Mouse (Mus musculus): ENCODE data around the gene Map1b. TPM values are rescaled to one million over a fixed set of nuclear protein-coding genes. Genes with fewer than 3 reads are reported as not detected.

Map1b gene
- polyA plus RNA-seq, 1 experiment from 2014 or later = 272 TPM

DNA sequence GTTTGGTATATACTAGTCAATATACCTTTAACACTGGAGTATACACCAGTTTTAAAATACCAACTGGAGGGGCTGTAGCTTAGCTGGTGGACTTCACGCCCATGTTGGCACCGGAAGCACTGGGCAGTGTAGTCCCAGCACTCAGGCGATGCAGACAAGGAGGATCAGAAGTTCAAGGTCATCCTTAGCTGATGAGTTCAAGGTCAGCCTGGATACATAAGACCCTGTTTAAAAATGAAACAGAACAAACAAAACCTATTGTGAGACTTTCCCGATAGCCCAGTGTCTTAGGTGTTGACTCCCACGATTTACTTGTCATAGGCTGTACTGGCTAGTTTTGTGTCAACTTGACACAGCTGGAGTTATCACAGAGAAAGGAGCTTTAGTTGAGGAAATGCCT lies 1.5 kb upstream of the Map1b start:
- Histone ChIP-seq H3K9me3 (no peaks in the 10 kb centered on the region), H3K4me1 (peaks cover 9% of the 10 kb centered on the region; the same call in 1 of the 2 replicates), H3K4me2 (replicated peaks) (no peak overlapping the region), H3K36me3 (no peaks in the 10 kb centered on the region), H3K27me3 (no peaks in the 10 kb centered on the region), H3K27ac (no peak overlapping the region), H3K4me3 (no peak overlapping the region), H3K9ac (no peak overlapping the region)
- 93% methylated on average over 5 of the region's 5 CpGs for WGBS
- ATAC-seq (ENCODE audit: insufficient number of reproducible peaks, insufficient read depth, low FRiP score, low TSS enrichment) = no peak

DNA sequence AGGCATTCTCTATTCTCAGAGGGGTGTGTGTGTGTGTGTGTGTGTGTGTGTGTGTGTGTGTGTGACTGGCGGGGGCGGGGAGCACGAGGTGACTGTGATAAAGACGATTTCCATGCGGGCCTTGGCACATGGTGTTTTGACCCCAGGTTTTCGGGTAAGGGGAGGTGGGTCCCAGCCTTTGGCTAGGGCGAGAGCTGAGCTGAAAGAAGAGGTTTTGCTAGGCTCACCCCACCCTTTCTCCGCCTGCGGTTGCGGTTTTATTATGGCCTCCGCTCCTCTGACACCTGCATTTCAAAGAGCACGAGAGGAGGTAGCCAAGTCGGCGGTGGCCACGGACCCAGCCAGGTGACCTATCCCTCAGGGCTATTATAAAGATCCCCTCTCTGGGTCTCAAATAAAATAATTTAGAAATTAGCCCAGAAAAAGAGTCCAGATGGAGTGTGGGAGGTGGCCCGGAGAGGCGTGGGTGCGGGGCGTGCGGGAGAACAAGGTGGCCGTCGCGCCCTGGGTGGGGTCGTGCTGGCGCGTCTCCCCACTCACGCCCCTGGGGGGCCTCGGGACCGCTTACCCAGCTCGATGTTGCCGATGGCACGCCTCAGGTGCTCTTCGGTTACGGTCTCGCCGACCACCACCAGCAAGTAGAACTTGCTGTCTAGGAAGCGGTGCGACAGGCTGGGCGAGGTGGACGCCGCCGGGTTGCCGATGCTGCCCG lies 448 bp downstream of the Map1b start:
- peak overlapping the region; percentile 86 for H3K4me3 ChIP-seq
- no peaks in the 10 kb centered on the region for H3K36me3 ChIP-seq
- peaks cover 9% of the 10 kb centered on the region; the same call in 1 of the 2 replicates for H3K4me1 ChIP-seq
- ATAC-seq (ENCODE audit: insufficient number of reproducible peaks, insufficient read depth, low FRiP score, low TSS enrichment) = peak; percentile 53; the same call in 1 of the 2 replicates
- under 1% methylated on average over 44 of the region's 44 CpGs for WGBS
- peak overlapping the region; percentile 74 for H3K9ac ChIP-seq
- no peaks in the 10 kb centered on the region for H3K9me3 ChIP-seq
- no peaks in the 10 kb centered on the region for H3K27me3 ChIP-seq
- peak overlapping the region; percentile 90 for H3K4me2 ChIP-seq (replicated peaks)
- H3K27ac ChIP-seq = peak overlapping the region; percentile 86

DNA sequence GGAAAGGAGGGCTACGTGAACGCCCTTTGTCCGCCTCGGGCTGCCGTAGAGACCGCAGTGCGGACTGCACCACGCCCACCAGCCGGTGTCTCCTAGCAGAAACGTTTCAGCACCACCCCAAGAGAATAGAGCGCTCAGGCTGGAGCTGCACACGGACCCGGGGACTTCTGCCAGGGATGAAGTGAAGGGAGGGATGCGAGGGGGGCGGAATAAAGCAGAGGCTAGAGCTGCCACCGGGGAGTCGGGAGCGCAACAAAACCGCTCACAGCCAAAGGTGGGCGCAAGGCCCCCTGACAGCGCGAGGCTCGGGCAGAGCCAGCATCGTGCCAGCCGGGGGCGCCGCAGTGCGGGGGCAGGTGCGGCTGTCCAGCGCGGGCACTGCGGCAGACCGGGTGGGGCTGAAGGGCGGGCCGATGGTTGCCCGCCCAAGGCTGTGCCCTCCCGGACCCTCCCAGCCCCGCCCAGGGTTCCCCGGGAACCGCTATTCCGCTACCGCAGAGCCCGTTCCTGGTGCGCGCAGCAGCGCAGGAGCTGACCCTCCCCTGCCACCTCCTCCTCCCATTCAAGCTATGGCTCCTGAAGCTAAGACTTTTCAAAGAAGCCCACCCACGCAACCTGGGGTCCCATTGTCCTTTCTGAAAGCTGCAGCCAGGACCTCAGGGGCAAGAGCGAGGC lies 1.3 kb downstream of the Map1b start:
- H3K4me1 ChIP-seq = peaks cover 9% of the 10 kb centered on the region; the same call in 1 of the 2 replicates

DNA sequence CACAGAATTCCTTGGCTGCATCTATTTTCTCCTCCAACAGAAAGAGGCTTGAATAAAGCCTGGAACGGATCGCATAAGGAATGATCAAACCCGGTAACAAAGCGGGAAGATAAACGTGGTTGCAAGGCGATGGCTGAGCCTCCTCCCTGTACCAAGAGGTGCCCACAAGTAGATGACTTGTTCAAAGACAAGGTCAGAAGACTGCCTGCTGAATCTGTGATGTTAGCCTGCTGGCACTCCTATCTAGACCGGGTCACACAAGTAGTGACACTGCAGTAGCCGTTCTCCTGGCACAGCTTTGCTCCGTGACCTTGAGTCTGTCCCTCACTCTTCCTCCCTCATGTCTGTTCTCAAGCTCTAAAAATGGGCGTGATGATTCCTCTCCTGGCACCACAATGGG lies 2.4 kb downstream of the Map1b start:
- peak overlapping the region; percentile 86 for H3K4me3 ChIP-seq
- no peak for ATAC-seq (ENCODE audit: insufficient number of reproducible peaks, insufficient read depth, low FRiP score, low TSS enrichment)
- H3K27me3 ChIP-seq = no peaks in the 10 kb centered on the region
- H3K9ac ChIP-seq = peak overlapping the region; percentile 34
- H3K4me1 ChIP-seq = peaks cover 9% of the 10 kb centered on the region; the same call in 1 of the 2 replicates
- no peaks in the 10 kb centered on the region for H3K9me3 ChIP-seq
- 20% methylated on average over 10 of the region's 10 CpGs for WGBS
- H3K4me2 ChIP-seq (replicated peaks) = peak overlapping the region; percentile 90
- H3K27ac ChIP-seq = peak overlapping the region; percentile 57; the same call in 1 of the 2 replicates
- H3K36me3 ChIP-seq = no peaks in the 10 kb centered on the region

More for the DNA sequence above, 1.3 kb downstream of the Map1b start:
- WGBS = under 1% methylated on average over 44 of the region's 48 CpGs
- Histone ChIP-seq H3K36me3 (no peaks in the 10 kb centered on the region), H3K27me3 (no peaks in the 10 kb centered on the region), H3K4me2 (replicated peaks) (peak overlapping the region; percentile 90), H3K9ac (peak overlapping the region; percentile 74), H3K9me3 (no peaks in the 10 kb centered on the region), H3K27ac (peak overlapping the region; percentile 86), H3K4me3 (peak overlapping the region; percentile 86)
- ATAC-seq (ENCODE audit: insufficient number of reproducible peaks, insufficient read depth, low FRiP score, low TSS enrichment) = peak; percentile 79

DNA sequence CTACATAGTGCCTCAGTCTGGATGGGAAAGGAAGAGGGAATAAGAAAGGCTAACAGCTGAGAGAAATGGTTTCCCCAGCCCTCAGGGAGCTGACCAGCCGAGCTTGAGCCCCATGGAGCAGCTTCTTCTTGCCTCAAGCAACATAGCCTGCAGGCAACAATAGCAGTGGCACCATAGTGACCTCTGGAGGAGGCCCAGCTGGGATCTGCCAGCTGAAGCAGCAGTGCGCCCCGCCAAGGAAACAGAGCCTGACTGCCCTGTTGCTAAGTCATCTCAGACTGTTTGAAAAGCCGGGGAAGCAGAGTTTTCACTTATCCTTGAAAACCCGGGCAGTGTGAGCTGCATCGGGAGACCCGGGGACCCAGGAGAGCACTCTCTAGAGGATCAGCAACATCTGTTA lies 3.2 kb downstream of the Map1b start:
- Histone ChIP-seq H3K9me3 (no peaks in the 10 kb centered on the region), H3K4me2 (replicated peaks) (peak overlapping the region; percentile 90), H3K36me3 (peaks cover 2% of the 10 kb centered on the region; the same call in 1 of the 2 replicates), H3K27ac (0 out of 2 replicates have a peak overlapping the region, but pooled peaks have one; percentile 50), H3K4me1 (peaks cover 9% of the 10 kb centered on the region; the same call in 1 of the 2 replicates), H3K4me3 (peak overlapping the region; percentile 17; the same call in 1 of the 2 replicates), H3K27me3 (no peaks in the 10 kb centered on the region), H3K9ac (no peak overlapping the region)
- no peak for ATAC-seq (ENCODE audit: insufficient number of reproducible peaks, insufficient read depth, low FRiP score, low TSS enrichment)
- whole genome bisulfite sequencing = 9% methylated on average over 7 of the region's 7 CpGs

DNA sequence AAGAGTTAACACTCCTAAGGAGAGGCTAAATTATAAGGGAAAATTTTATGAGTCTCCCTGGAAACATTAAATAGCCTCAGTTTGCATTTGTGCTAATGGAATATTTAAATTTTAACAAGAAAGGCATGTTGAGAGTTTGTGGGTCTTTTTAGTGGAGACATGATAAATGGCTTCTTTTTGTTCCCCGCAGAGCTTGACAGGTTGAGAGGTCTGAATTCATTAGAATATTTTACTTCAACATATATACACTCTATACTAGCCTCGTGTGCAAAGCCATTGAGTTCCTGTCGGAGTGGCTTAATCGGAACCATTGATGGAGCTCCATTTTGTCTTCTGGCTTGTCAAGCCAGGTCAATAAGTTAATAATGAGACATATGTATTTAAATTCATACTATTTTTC lies 6.4 kb downstream of the Map1b start:
- peaks cover 15% of the 10 kb centered on the region for H3K4me1 ChIP-seq
- WGBS = 83% methylated on average over 4 of the region's 4 CpGs
- H3K36me3 ChIP-seq = peaks cover 12% of the 10 kb centered on the region
- no peak overlapping the region for H3K9ac ChIP-seq
- no peaks in the 10 kb centered on the region for H3K27me3 ChIP-seq
- H3K27ac ChIP-seq = no peak overlapping the region
- H3K4me2 ChIP-seq (replicated peaks) = no peak overlapping the region
- no peak overlapping the region for H3K4me3 ChIP-seq
- no peaks in the 10 kb centered on the region for H3K9me3 ChIP-seq
- ATAC-seq (ENCODE audit: insufficient number of reproducible peaks, insufficient read depth, low FRiP score, low TSS enrichment) = no peak

DNA sequence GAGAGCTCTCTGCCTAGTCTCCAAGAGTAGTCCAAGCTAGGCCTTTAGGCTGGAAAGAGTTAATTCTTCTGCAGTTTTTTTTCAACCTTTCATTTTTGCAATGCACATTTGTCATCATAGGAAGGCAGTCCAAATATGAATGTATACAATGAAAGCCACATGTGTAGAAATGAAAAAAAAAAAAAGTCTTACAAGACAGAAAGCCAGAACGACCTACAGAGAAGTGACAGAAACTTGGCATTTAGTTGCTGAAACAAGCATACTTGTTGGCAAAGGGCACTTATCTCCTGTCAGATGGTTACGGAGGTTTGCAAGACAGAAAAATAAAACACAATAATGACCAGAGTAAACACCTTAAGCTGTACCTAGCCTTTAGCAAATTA lies 9.8 kb downstream of the Map1b start:
- ATAC-seq (ENCODE audit: insufficient number of reproducible peaks, insufficient read depth, low FRiP score, low TSS enrichment) = no peak
- Histone ChIP-seq H3K27me3 (no peaks in the 10 kb centered on the region), H3K9me3 (no peaks in the 10 kb centered on the region), H3K4me1 (peaks cover 20% of the 10 kb centered on the region), H3K27ac (no peak overlapping the region), H3K4me2 (replicated peaks) (no peak overlapping the region), H3K9ac (no peak overlapping the region), H3K36me3 (peaks cover 14% of the 10 kb centered on the region), H3K4me3 (no peak overlapping the region)
- WGBS = 46% methylated on average over 2 of the region's 2 CpGs

DNA sequence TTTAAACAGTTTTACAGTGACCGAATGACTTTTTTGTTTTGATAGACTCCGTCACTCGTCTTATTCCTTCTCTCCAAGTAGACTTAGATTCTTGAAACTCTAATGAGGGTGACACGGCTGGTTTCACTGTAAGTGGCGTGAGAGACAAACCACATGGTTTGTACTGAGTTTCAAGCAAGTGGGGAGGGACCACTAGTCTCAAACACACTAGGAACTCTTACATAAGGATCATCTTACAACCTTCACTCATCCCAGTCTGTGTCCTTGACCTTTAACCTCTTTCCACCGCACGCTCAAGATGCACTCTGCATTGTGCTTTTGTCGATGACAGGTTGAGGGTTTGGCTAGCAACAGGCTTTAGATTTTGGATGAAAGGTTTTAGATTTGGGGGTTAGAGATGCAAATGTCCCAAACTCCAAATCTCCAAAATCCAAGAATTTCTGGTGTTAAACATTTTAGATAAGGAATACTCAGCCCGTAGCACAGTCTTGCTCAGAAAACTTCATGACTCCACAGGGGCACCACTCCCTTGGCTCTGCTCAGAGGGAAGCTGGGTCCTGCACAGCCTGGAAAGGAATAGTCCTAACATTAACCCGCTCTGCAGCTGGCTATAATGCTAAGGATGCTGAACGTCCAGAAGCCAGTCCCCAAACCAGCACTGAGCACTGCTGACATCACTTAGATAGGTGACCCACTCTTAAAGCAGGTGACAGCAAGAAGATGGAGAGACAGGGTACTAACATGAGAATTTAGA lies 10.3 kb downstream of the Map1b start:
- peaks cover 26% of the 10 kb centered on the region for H3K4me1 ChIP-seq
- no peak overlapping the region for H3K4me3 ChIP-seq
- H3K27me3 ChIP-seq = no peaks in the 10 kb centered on the region
- WGBS = 70% methylated on average over 11 of the region's 11 CpGs
- no peaks in the 10 kb centered on the region for H3K9me3 ChIP-seq
- peaks cover 14% of the 10 kb centered on the region for H3K36me3 ChIP-seq
- no peak overlapping the region for H3K4me2 ChIP-seq (replicated peaks)
- H3K27ac ChIP-seq = no peak overlapping the region
- H3K9ac ChIP-seq = no peak overlapping the region
- ATAC-seq (ENCODE audit: insufficient number of reproducible peaks, insufficient read depth, low FRiP score, low TSS enrichment) = no peak

DNA sequence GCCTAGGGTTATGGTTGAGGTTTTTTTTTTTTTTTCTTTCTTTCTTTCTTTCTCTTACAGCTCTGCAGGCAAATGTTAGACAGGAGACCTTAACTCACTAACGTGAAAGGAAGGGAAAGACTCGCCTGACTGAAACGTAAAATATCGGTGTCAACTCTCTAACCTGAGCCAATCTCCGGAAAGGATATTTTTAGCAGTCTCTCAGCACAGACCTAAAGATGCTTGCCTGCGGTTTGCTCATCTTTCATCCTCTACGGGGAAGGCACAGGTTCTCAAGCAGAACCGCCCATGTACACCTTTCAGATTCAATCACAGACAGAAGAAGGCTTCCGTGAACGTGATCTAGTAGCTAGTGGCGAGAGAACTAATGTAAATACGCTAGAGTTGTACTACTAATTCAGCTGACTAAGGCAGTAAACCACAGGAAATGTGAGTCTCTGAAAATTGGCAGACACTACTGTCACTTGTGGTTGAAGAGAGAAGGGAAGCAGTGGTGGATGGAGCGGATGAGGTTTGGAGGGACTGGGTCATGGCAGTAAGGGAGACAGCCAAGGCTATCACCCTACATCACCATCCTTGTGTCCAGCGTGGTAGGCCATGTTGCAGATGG lies 12.9 kb downstream of the Map1b start:
- no peak overlapping the region for H3K27ac ChIP-seq
- no peak overlapping the region for H3K4me3 ChIP-seq
- peaks cover 36% of the 10 kb centered on the region for H3K4me1 ChIP-seq
- 87% methylated on average over 14 of the region's 14 CpGs for whole genome bisulfite sequencing
- no peaks in the 10 kb centered on the region for H3K9me3 ChIP-seq
- peaks cover 14% of the 10 kb centered on the region for H3K36me3 ChIP-seq
- no peaks in the 10 kb centered on the region for H3K27me3 ChIP-seq
- no peak overlapping the region for H3K9ac ChIP-seq
- no peak for ATAC-seq (ENCODE audit: insufficient number of reproducible peaks, insufficient read depth, low FRiP score, low TSS enrichment)
- no peak overlapping the region for H3K4me2 ChIP-seq (replicated peaks)

DNA sequence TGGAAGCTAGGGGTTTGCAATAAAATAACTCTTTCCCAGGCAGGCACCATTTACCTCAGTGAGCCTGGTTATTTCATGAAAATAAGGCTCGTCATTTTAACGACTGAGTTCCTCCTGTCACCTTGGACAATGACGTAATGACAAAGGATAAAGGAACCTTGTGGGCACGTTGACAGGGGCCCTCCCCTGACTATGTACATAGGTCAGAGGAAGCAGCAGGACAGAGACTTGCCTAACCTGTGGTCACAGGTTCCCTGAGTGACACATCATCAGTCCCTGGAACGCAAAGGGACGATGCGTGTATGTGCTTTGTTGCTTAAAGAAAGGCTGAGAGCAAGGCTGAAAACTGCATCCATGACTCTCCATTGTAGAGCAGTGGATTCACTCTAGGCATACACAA lies 13.4 kb downstream of the Map1b start:
- 75% methylated on average over 7 of the region's 7 CpGs for WGBS
- Histone ChIP-seq H3K9ac (no peak overlapping the region), H3K4me1 (peaks cover 36% of the 10 kb centered on the region), H3K27me3 (no peaks in the 10 kb centered on the region), H3K36me3 (peaks cover 10% of the 10 kb centered on the region), H3K4me2 (replicated peaks) (no peak overlapping the region), H3K9me3 (no peaks in the 10 kb centered on the region), H3K27ac (no peak overlapping the region), H3K4me3 (no peak overlapping the region)
- ATAC-seq (ENCODE audit: insufficient number of reproducible peaks, insufficient read depth, low FRiP score, low TSS enrichment) = no peak

DNA sequence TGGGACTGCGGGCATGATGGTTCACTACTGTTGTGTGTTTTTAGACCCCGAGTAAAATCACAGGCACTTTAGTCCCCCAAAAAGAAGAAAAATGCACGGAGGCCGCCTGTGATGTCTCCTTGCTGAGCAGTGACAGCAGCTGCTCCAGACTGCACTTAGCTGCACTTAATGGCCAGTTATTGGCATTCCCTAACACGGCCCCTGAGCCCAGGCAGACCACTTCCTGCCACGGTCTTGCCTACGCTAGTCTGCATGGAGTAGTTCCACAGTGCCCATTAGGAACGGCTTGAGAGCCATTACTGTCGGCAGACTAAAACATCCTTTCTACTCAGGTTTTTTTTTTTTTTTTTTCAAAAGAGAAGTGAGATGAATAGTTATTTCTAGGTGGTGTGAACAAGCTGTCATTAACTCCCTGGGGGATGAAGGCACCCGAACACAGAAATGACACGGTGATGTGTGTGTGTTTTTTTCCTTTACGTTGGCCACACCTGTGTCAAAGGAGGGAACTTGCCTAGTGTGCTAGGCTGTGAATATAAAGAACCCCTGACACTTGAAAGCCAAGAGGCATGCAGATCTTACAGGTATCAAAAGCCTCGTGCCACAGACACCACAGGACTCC lies 14.1 kb downstream of the Map1b start:
- H3K4me1 ChIP-seq = peaks cover 34% of the 10 kb centered on the region

More for the DNA sequence above, 14.1 kb downstream of the Map1b start:
- Histone ChIP-seq H3K4me2 (replicated peaks) (0 out of 2 replicates have a peak overlapping the region, but pooled peaks have one; percentile 4), H3K4me3 (no peak overlapping the region), H3K9me3 (no peaks in the 10 kb centered on the region), H3K27ac (no peak overlapping the region), H3K9ac (no peak overlapping the region), H3K36me3 (peaks cover 7% of the 10 kb centered on the region), H3K27me3 (no peaks in the 10 kb centered on the region)
- 52% methylated on average over 13 of the region's 13 CpGs for WGBS
- ATAC-seq (ENCODE audit: insufficient number of reproducible peaks, insufficient read depth, low FRiP score, low TSS enrichment) = no peak
